Mouse (Mus musculus): ENCODE results near the gene Adcyap1r1. TPM values are rescaled to one million over a fixed set of nuclear protein-coding genes. Genes with fewer than 3 reads are reported as not detected.

Gene Adcyap1r1
- polyA plus RNA-seq, 1 experiment from 2014 or later = 2.5 TPM

- WGBS = 67% methylated on average over 7 of the region's 7 CpGs
Measured at GRCm38 (mm10) chr6:55457727-55458126, 5.9 kb downstream of the Adcyap1r1 start.

DNA sequence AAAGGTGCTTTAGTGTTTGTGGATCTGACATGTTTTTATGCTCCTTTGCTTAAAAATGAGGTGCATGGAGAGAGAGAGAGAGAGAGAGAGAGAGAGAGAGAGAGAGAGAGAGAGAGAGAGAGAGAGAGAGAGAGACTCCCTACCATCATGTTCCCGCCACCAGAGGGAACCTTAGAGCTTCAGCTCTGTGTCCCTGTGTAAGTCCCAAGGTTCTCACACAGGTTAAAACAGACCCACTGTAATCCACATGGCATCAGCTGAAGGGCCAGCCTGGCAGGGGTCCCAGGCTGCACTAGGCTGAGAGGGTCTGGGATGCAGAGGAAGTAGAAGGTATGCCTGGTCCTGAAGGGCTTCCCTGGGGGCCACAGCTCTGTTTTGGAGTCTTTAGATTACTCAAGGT is 6.4 kb downstream of the Adcyap1r1 start:
- H3K27ac ChIP-seq (replicated peaks; ENCODE audit: low read depth, low read length) = no peak overlapping the region
- H3K4me3 ChIP-seq (ENCODE audit: low read depth, low read length) = no peak overlapping the region
- ATAC-seq (replicated peaks; ENCODE audit: insufficient number of reproducible peaks, low FRiP score, low TSS enrichment, low read depth) = no peak
- no peak overlapping the region for H3K9ac ChIP-seq (replicated peaks; ENCODE audit: low read length)
- no peaks in the 10 kb centered on the region for H3K9me3 ChIP-seq (replicated peaks; ENCODE audit: control insufficient read depth, low read length)
- 36% methylated on average over 1 of the region's 1 CpGs for WGBS
- no peak overlapping the region for H3K4me2 ChIP-seq (ENCODE audit: low read depth, low read length)
- H3K36me3 ChIP-seq (replicated peaks; ENCODE audit: control insufficient read depth, insufficient read depth, low read depth, low read length) = no peaks in the 10 kb centered on the region
- H3K4me1 ChIP-seq (ENCODE audit: control insufficient read depth, insufficient read depth, low read length) = no peaks in the 10 kb centered on the region
- no peak for DNase-seq (ENCODE audit: low spot score)
- peaks cover under 1% of the 10 kb centered on the region; the same call in 1 of the 2 replicates for H3K27me3 ChIP-seq (ENCODE audit: control insufficient read depth, insufficient read depth, low read length)

More at GRCm38 (mm10) chr6:55457727-55458126, 5.9 kb downstream of the Adcyap1r1 start:
- Histone ChIP-seq H3K4me3 (ENCODE audit: low read depth, low read length) (no peak overlapping the region), H3K27ac (replicated peaks; ENCODE audit: low read depth, low read length) (no peak overlapping the region), H3K36me3 (replicated peaks; ENCODE audit: control insufficient read depth, insufficient read depth, low read depth, low read length) (no peaks in the 10 kb centered on the region), H3K9ac (replicated peaks; ENCODE audit: low read length) (no peak overlapping the region), H3K4me2 (ENCODE audit: low read depth, low read length) (no peak overlapping the region), H3K4me1 (ENCODE audit: control insufficient read depth, insufficient read depth, low read length) (no peaks in the 10 kb centered on the region), H3K9me3 (replicated peaks; ENCODE audit: control insufficient read depth, low read length) (no peaks in the 10 kb centered on the region), H3K27me3 (ENCODE audit: control insufficient read depth, insufficient read depth, low read length) (peaks cover 4% of the 10 kb centered on the region)
- peak; percentile 13 for DNase-seq (ENCODE audit: low spot score)
- no peak for ATAC-seq (replicated peaks; ENCODE audit: insufficient number of reproducible peaks, low FRiP score, low TSS enrichment, low read depth)

- Histone ChIP-seq H3K27me3 (ENCODE audit: control insufficient read depth, insufficient read depth, low read length) (no peaks in the 10 kb centered on the region), H3K36me3 (replicated peaks; ENCODE audit: control insufficient read depth, insufficient read depth, low read depth, low read length) (no peaks in the 10 kb centered on the region), H3K4me3 (ENCODE audit: low read depth, low read length) (no peak overlapping the region), H3K9ac (replicated peaks; ENCODE audit: low read length) (no peak overlapping the region), H3K4me1 (ENCODE audit: control insufficient read depth, insufficient read depth, low read length) (no peaks in the 10 kb centered on the region), H3K4me2 (ENCODE audit: low read depth, low read length) (no peak overlapping the region), H3K9me3 (replicated peaks; ENCODE audit: control insufficient read depth, low read length) (no peaks in the 10 kb centered on the region), H3K27ac (replicated peaks; ENCODE audit: low read depth, low read length) (no peak overlapping the region)
- no peak for ATAC-seq (replicated peaks; ENCODE audit: insufficient number of reproducible peaks, low FRiP score, low TSS enrichment, low read depth)
- no peak for DNase-seq (ENCODE audit: low spot score)
- 84% methylated on average over 20 of the region's 20 CpGs for WGBS
Measured at GRCm38 (mm10) chr6:55459545-55460397, 8.0 kb downstream of the Adcyap1r1 start.

- H3K27me3 ChIP-seq (ENCODE audit: control insufficient read depth, insufficient read depth, low read length) = no peaks in the 10 kb centered on the region
- no peak overlapping the region for H3K9ac ChIP-seq (replicated peaks; ENCODE audit: low read length)
- H3K9me3 ChIP-seq (replicated peaks; ENCODE audit: control insufficient read depth, low read length) = no peaks in the 10 kb centered on the region
- no peak overlapping the region for H3K4me2 ChIP-seq (ENCODE audit: low read depth, low read length)
- no peaks in the 10 kb centered on the region for H3K4me1 ChIP-seq (ENCODE audit: control insufficient read depth, insufficient read depth, low read length)
- H3K27ac ChIP-seq (replicated peaks; ENCODE audit: low read depth, low read length) = no peak overlapping the region
- DNase-seq (ENCODE audit: low spot score) = peak; percentile 24
- H3K36me3 ChIP-seq (replicated peaks; ENCODE audit: control insufficient read depth, insufficient read depth, low read depth, low read length) = no peaks in the 10 kb centered on the region
- WGBS = 62% methylated on average over 5 of the region's 5 CpGs
- no peak for ATAC-seq (replicated peaks; ENCODE audit: insufficient number of reproducible peaks, low FRiP score, low TSS enrichment, low read depth)
- no peak overlapping the region for H3K4me3 ChIP-seq (ENCODE audit: low read depth, low read length)
Measured at GRCm38 (mm10) chr6:55461141-55461540, 9.4 kb downstream of the Adcyap1r1 start.

DNA sequence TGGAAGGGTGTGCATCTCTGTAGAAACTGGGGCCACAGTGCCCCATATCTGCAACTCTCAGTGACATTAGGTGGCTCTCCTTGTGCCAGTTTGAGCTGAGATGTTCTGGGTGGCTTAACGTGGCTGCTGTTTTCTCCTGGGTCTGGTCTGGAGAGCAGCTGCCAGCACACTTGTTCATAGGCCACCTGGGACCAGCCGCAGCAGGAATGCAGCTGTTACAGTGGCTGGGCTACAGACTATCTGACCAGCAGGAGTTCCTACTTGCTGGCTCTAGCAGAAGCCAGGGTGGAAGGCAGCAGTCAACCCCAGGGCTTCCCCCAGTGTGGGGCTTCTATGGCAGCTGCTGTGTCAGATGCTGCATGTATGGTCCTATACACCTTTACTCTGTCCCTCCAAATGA is 9.9 kb downstream of the Adcyap1r1 start:
- H3K9me3 ChIP-seq (replicated peaks; ENCODE audit: control insufficient read depth, low read length) = no peaks in the 10 kb centered on the region
- no peak overlapping the region for H3K9ac ChIP-seq (replicated peaks; ENCODE audit: low read length)
- WGBS = 79% methylated on average over 2 of the region's 2 CpGs
- ATAC-seq (replicated peaks; ENCODE audit: insufficient number of reproducible peaks, low FRiP score, low TSS enrichment, low read depth) = no peak
- no peaks in the 10 kb centered on the region for H3K36me3 ChIP-seq (replicated peaks; ENCODE audit: control insufficient read depth, insufficient read depth, low read depth, low read length)
- H3K27ac ChIP-seq (replicated peaks; ENCODE audit: low read depth, low read length) = no peak overlapping the region
- no peaks in the 10 kb centered on the region for H3K27me3 ChIP-seq (ENCODE audit: control insufficient read depth, insufficient read depth, low read length)
- H3K4me2 ChIP-seq (ENCODE audit: low read depth, low read length) = no peak overlapping the region
- no peak overlapping the region for H3K4me3 ChIP-seq (ENCODE audit: low read depth, low read length)
- no peaks in the 10 kb centered on the region for H3K4me1 ChIP-seq (ENCODE audit: control insufficient read depth, insufficient read depth, low read length)
- no peak for DNase-seq (ENCODE audit: low spot score)

DNA sequence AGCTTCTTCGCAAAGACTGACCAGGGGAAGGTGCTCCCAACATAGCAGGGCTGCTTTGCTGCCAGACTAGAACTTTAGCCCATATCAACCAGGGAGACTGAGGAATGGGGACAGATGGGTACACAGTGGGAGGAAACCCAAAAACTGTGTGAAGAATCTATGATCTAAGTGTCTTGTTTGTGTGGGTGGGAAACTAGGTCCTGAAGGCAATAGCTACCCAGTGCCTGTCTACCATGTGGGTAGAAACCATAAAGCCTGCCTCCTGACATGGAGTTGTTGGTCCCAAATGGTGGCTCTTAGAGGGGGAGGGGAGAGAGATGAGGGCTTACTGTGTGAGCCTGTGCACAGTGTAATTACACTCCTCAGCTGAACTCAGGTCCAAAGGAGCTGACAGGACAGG is 10.6 kb downstream of the Adcyap1r1 start:
- Histone ChIP-seq H3K9ac (replicated peaks; ENCODE audit: low read length) (no peak overlapping the region), H3K27ac (replicated peaks; ENCODE audit: low read depth, low read length) (no peak overlapping the region), H3K4me1 (ENCODE audit: control insufficient read depth, insufficient read depth, low read length) (no peaks in the 10 kb centered on the region), H3K36me3 (replicated peaks; ENCODE audit: control insufficient read depth, insufficient read depth, low read depth, low read length) (no peaks in the 10 kb centered on the region), H3K4me2 (ENCODE audit: low read depth, low read length) (no peak overlapping the region), H3K4me3 (ENCODE audit: low read depth, low read length) (no peak overlapping the region), H3K9me3 (replicated peaks; ENCODE audit: control insufficient read depth, low read length) (no peaks in the 10 kb centered on the region), H3K27me3 (ENCODE audit: control insufficient read depth, insufficient read depth, low read length) (no peaks in the 10 kb centered on the region)
- 86% methylated on average over 1 of the region's 1 CpGs for WGBS
- no peak for ATAC-seq (replicated peaks; ENCODE audit: insufficient number of reproducible peaks, low FRiP score, low TSS enrichment, low read depth)
- no peak for DNase-seq (ENCODE audit: low spot score)

DNA sequence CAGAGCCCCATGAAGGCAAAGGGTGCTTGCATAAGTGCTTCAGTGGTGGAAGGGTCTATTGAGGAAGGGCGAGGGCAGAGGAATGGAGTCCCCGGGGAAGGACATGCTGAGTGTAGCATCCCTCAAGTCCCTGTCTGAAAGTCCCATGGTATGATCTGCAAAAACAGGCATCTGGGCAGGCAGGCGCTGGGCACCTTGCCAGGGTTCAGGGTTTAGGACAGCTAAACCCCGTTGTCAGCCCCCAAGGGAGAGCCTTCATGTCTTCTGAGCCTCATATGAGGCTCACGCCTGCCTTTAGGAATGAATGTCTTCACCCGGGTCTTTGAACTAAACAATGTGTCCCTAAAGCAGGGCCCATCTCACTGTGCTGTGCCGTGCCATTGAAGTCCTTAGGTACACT is 12.2 kb downstream of the Adcyap1r1 start:
- no peak overlapping the region for H3K4me3 ChIP-seq (ENCODE audit: low read depth, low read length)
- H3K9me3 ChIP-seq (replicated peaks; ENCODE audit: control insufficient read depth, low read length) = no peaks in the 10 kb centered on the region
- WGBS = 86% methylated on average over 7 of the region's 7 CpGs
- no peaks in the 10 kb centered on the region for H3K36me3 ChIP-seq (replicated peaks; ENCODE audit: control insufficient read depth, insufficient read depth, low read depth, low read length)
- no peak overlapping the region for H3K9ac ChIP-seq (replicated peaks; ENCODE audit: low read length)
- ATAC-seq (replicated peaks; ENCODE audit: insufficient number of reproducible peaks, low FRiP score, low TSS enrichment, low read depth) (no peak), DNase-seq (ENCODE audit: low spot score) (no peak)
- H3K4me1 ChIP-seq (ENCODE audit: control insufficient read depth, insufficient read depth, low read length) = no peaks in the 10 kb centered on the region
- no peaks in the 10 kb centered on the region for H3K27me3 ChIP-seq (ENCODE audit: control insufficient read depth, insufficient read depth, low read length)
- H3K4me2 ChIP-seq (ENCODE audit: low read depth, low read length) = no peak overlapping the region
- no peak overlapping the region for H3K27ac ChIP-seq (replicated peaks; ENCODE audit: low read depth, low read length)

- Histone ChIP-seq H3K27ac (replicated peaks; ENCODE audit: low read depth, low read length) (no peak overlapping the region), H3K27me3 (ENCODE audit: control insufficient read depth, insufficient read depth, low read length) (no peaks in the 10 kb centered on the region), H3K9ac (replicated peaks; ENCODE audit: low read length) (no peak overlapping the region), H3K4me3 (ENCODE audit: low read depth, low read length) (no peak overlapping the region), H3K4me2 (ENCODE audit: low read depth, low read length) (no peak overlapping the region), H3K36me3 (replicated peaks; ENCODE audit: control insufficient read depth, insufficient read depth, low read depth, low read length) (no peaks in the 10 kb centered on the region), H3K4me1 (ENCODE audit: control insufficient read depth, insufficient read depth, low read length) (no peaks in the 10 kb centered on the region), H3K9me3 (replicated peaks; ENCODE audit: control insufficient read depth, low read length) (no peaks in the 10 kb centered on the region)
- 84% methylated on average over 4 of the region's 4 CpGs for WGBS
- ATAC-seq (replicated peaks; ENCODE audit: insufficient number of reproducible peaks, low FRiP score, low TSS enrichment, low read depth) (no peak), DNase-seq (ENCODE audit: low spot score) (no peak)
Measured at GRCm38 (mm10) chr6:55465311-55465710, 13.5 kb downstream of the Adcyap1r1 start.

All from embryonic facial prominence, embryonic 11.5 days (tissue).